Mouse (Mus musculus): ENCODE measurements at regions not wholly inside any gene's neighbourhood (a gene's known extent, or its start where the extent isn't known, plus 50 kb on each side); places are given as distances from the start of the nearest gene placed in this dataset.
A peak's percentile ranks its signal among the peaks of the same experiment; 100 is the strongest.
"Not testable (repeated sequence)": the region's sequence is repeated elsewhere in the genome, so short reads cannot be mapped to it uniquely, and the experiment has no call there.

DNA sequence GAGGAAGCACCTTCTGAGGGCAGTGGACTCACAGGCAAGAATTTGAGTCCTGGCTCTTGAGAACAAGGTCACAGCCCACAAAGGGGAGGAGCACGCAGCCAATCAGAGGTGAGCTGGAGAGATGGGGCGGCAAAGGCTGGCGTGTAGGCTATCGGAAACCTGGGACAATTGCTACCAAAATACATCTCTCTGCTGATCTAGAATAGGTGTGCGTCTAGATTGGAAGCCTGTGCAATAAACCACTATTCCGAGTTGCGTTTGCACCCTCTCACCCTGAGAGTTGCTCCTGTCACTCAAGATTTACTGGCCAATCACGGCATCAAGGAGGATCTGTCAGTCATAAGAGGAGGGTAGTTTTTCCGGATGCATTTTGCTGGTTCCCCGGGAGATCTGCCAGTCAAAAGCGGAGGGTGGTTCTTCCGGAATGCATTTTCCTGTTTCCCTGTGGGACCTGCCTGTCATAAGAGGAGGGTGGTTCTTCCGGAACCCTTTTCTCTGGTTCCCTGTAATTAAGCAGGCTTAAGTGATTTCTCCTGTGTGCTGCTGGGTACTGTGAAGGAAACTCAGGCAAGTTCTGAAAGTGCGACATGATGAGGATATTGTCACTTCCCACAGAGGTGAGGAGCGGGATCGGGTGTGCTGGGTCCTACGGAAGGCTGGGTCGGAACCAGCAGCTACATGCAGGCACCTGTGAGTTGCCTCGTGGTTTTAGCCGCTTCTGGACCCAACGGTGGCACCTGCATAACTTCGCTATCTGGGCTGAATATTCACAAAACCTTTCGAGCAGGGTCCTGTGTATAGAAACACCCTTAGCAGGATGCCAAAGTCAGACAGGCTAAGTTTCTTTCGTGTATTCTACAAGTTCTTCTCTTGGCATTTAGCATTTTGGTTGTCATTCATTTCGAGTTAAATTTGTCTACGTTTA is 112.6 kb upstream of the Zfp960 start:
- ATAC-seq (ENCODE audit: low read depth): peak; percentile 99
- Histone ChIP-seq H3K9me3 (0 out of 2 replicates have a peak, but pooled peaks cover 18% of the 10 kb centered on the region), H3K9ac (peak overlapping the region; percentile 59; the same call in 1 of the 2 replicates), H3K27ac (replicated peaks) (peak overlapping the region; percentile 77), H3K4me2 (peak overlapping the region; percentile 48), H3K4me3 (peak overlapping the region; percentile 48)
- not testable (repeated sequence) for H3K4me1 ChIP-seq (replicated peaks); H3K36me3 ChIP-seq; H3K27me3 ChIP-seq
- WGBS: 3% methylated on average over 25 of the region's 26 CpGs

DNA sequence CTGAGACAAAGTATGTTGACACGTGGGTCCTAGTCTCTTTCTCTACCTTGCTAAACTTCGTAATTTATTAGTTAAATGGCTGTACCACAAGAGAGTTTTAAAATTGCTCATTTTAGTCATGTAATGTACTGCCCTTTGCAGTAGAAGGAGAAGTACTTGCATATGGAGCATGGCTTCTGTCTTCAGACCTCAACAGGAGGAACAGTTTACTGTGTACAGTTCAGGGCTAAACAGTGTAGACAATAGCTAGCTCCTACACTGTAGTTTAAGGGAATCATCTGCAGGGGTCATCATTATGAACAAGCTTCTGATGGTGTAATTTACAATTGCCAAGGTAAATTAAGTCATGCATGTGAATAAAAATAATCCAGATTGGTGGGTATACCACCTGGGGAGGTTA is 111.8 kb upstream of the Zfp960 start:
- WGBS: 31% methylated on average over 2 of the region's 2 CpGs
- H3K9me3 ChIP-seq: 0 out of 2 replicates have a peak, but pooled peaks cover 18% of the 10 kb centered on the region

GRCm38 (mm10) chr17:16997241-16997640 is 66.7 kb upstream of the Zfp960 start:
- 86% methylated on average over 21 of the region's 21 CpGs for WGBS
- not testable (repeated sequence) for H3K4me1 ChIP-seq (replicated peaks)

More for the DNA sequence above, 111.8 kb upstream of the Zfp960 start:
- Histone ChIP-seq H3K4me2 (peak overlapping the region; percentile 48), H3K4me3 (peak overlapping the region; percentile 48)
- H3K27me3 ChIP-seq; ATAC-seq (ENCODE audit: low read depth); H3K27ac ChIP-seq (replicated peaks); H3K4me1 ChIP-seq (replicated peaks); H3K9ac ChIP-seq; H3K36me3 ChIP-seq: not testable (repeated sequence)

DNA sequence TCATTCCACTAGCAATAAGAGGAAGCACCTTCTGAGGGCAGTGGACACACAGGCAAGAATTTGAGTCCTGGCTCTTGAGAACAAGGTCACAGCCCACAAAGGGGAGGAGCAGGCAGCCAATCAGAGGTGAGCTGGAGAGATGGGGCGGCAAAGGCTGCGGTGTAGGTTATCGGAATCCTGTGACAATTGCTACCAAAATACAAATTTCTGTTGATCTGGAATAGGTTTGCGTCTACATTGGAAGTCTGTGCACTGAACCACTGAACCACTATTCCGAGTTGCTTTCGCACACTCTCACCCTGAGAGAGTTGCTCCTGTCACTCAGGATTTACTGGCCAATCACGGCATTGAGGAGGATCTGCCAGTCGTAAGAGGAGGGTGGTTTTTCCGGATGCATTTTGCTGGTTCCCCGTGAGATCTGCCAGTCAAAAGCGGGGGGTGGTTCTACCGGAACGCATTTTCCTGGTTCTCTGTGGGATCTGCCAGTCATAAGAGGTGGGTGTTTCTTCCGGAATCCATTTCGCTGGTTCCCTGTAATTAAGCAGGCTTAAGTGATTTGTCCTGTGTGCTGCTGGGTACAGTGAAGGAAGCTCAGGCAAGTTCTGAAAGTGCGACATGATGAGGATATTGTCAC is 59.2 kb upstream of the Zfp960 start:
- peak overlapping the region; percentile 49; the same call in 1 of the 2 replicates for H3K27ac ChIP-seq (replicated peaks)
- not testable (repeated sequence) for H3K36me3 ChIP-seq

More at GRCm38 (mm10) chr17:16997241-16997640, 66.7 kb upstream of the Zfp960 start:
- not testable (repeated sequence) for ATAC-seq (ENCODE audit: low read depth); H3K36me3 ChIP-seq; H3K4me3 ChIP-seq; H3K27me3 ChIP-seq; H3K4me2 ChIP-seq; H3K9ac ChIP-seq; H3K27ac ChIP-seq (replicated peaks)
- peaks cover 28% of the 10 kb centered on the region; the same call in 1 of the 2 replicates for H3K9me3 ChIP-seq

GRCm38 (mm10) chr17:17005267-17005666 is 58.6 kb upstream of the Zfp960 start:
- Histone ChIP-seq H3K4me2 (peak overlapping the region; percentile 63), H3K4me3 (peak overlapping the region; percentile 52), H3K9ac (peak overlapping the region; percentile 68), H3K27ac (replicated peaks) (peak overlapping the region; percentile 49; the same call in 1 of the 2 replicates)
- ATAC-seq (ENCODE audit: low read depth); H3K36me3 ChIP-seq; H3K27me3 ChIP-seq; H3K4me1 ChIP-seq (replicated peaks); H3K9me3 ChIP-seq: not testable (repeated sequence)
- 9% methylated on average over 11 of the region's 11 CpGs for WGBS

More for the DNA sequence above, 59.2 kb upstream of the Zfp960 start:
- not testable (repeated sequence) for H3K27me3 ChIP-seq; H3K4me1 ChIP-seq (replicated peaks); H3K9me3 ChIP-seq
- whole genome bisulfite sequencing: 3% methylated on average over 16 of the region's 16 CpGs
- Histone ChIP-seq H3K4me2 (peak overlapping the region; percentile 63), H3K4me3 (peak overlapping the region; percentile 52), H3K9ac (peak overlapping the region; percentile 68)
- ATAC-seq (ENCODE audit: low read depth): peak; percentile 100
